Mouse (Mus musculus): Measurements from ENCODE around the gene Lancl2. TPM values are rescaled to one million over a fixed set of nuclear protein-coding genes. Genes with fewer than 3 reads are reported as not detected.
A peak's percentile ranks its signal among the peaks of the same experiment; 100 is the strongest.

Gene Lancl2
- total RNA-seq (2021), result 10 to 100 TPM; 20.2 to 22.2 TPM
- long read RNA-seq, experiment 1, transcript Lancl2-201 (9 exons, 2,509 nt), result major isoform, 8 of 11 reads
- long read RNA-seq, experiment 1, partial matches to known transcripts, result 1 of 11 reads
- long read RNA-seq, experiment 1, other reads (novel, unspliced or antisense), result 1 of 11 reads
- long read RNA-seq, experiment 2, transcript Lancl2-201 (9 exons, 2,509 nt), result major isoform, 9 of 13 reads
- long read RNA-seq, experiment 2, partial matches to known transcripts, result 1 of 13 reads
- long read RNA-seq, experiment 2, other reads (novel, unspliced or antisense), result 3 of 13 reads

DNA sequence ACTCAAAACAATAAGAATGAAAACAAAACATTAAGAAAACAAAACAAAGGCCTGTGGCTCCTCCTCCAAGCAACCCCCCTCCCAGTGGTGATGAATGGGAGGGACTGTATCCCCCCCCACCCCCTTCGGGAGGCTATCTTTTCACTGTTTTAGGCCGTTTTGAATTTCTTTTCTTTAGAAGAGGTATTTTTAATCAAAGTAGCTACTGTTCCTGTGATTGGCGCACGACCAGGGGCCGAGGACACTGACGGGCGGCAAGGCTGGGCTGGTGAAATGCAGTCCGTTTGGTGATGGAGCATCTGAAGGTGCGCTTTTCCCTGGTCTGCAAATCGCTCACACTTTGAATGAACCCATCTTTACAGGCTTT, at the start of gene Lancl2:
Lancl2 (plus strand) TSS at position 165 of the 367 bp plus-strand sequence.
- peak; percentile 52 for DNase-seq

DNA sequence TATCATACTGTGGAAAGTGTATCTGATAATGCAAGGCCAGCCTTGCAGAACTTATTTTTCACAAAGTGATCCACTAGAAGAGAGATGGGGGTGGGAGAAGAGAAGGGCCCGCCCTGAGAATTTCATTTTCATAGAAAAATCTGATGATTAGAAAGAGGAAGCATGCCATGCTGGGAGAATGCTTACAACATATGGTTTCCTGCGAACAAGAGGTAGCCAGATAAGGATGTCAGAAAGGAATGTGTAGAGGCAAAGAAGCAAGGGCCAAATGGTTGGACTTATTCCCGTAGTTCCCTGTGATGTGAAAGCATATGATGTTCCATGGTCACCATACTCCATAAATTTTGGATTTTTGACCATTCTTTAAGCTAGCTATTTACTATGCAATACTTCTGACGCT, 41.0 kb upstream of the Lancl2 start:
- no peak for DNase-seq

DNA sequence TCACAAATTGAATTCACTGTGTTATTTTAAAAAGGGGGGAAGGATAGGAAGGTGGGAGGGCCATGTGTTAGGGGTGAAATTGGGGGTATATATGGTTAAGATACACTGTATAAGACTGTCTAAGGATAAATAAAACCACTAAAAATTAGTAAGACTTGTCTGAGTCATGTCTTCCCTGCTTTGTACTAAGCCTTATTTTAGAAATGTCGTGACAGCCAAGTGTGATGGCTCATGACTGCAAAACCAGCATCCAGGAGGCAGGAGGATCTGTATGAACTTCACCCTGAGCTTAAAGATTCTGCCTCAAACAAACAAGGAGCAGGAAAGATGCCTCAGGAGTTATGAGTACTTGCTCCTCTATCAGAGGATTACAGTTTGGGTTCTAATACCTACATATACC, 18.2 kb upstream of the Lancl2 start:
- no peak for DNase-seq

DNA sequence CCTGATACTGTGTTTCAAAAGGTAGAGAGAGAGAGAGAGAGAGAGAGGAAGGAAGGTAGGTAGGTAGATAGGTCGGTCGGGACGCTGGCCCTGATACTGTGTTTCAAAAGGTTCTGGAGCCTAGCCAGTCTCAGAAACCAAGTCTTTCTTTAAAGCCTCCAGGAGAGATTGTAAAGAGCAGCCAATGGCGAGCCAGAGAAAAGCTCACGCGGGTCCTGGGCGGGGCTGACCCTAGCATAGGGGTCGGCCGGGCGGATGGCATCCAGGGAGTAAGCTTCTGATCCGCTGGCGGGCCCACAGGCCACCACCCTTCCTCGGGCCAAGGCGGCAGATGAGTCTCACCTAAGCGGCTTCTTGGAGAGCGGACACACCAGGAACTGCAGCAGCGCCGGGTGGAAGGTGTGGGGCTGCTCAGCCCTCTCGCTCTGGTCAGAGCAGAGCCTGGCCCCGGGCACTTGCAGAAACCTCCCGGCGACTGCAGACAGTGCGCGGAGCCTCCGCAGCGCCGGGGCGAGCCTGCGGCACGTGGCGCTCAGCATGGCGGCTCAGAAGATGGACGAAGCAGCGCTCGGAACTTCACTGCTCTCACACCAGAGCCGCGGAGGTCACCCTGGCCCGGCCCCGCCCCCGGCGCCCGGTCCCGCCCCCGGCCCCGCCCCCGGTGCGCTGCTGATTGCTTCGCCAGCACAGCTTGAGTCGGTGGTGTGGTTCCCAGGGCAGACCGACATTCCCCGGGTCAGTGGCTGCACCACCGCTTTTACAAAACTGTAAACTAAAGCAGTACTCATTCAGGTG, 10.7 kb upstream of the Lancl2 start, which contains the start of gene Pyurf:
Pyurf (minus strand) TSS at position 612 of the 795 bp plus-strand sequence.
- DNase-seq, result peak; percentile 94

DNA sequence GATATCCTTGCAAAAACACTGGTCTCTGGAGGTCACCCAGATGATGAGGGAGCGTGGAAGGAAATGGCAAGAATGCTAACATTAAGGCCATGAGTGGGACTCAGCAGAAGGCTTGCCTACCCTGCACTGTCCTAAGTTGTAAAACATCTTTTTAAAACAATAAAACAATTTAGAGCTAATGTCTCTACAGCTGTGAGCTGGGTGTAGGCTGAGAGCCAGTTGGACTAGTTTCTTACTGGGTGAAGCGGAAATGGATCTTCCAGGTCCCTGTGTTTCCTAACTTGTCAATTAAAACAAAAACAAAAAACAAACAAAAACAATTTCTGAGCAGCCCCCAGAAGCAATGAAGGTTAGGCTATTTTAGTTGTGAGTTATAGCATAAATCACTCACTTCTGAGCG, 9.2 kb upstream of the Lancl2 start:
- peak; percentile 13 for DNase-seq

DNA sequence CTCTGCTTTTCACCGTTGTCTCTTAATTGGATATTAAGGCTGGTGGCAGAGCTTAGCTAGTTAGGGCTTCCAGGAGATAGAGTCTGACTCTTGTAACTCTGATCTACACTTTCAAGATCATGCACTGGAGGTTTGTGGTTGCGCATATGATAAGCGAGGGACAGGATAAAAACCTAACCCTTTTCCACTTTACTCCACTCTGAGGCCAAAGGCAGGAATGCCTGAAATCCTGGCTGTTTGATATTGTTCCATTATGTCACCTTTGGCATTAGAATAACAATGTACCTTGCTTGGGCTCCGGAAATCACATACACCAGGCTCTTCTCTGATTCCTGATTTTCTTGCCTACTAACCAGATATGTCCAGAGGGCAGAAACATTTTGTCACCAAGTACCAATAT, 654 bp upstream of the Lancl2 start:
- DNase-seq, result no peak

DNA sequence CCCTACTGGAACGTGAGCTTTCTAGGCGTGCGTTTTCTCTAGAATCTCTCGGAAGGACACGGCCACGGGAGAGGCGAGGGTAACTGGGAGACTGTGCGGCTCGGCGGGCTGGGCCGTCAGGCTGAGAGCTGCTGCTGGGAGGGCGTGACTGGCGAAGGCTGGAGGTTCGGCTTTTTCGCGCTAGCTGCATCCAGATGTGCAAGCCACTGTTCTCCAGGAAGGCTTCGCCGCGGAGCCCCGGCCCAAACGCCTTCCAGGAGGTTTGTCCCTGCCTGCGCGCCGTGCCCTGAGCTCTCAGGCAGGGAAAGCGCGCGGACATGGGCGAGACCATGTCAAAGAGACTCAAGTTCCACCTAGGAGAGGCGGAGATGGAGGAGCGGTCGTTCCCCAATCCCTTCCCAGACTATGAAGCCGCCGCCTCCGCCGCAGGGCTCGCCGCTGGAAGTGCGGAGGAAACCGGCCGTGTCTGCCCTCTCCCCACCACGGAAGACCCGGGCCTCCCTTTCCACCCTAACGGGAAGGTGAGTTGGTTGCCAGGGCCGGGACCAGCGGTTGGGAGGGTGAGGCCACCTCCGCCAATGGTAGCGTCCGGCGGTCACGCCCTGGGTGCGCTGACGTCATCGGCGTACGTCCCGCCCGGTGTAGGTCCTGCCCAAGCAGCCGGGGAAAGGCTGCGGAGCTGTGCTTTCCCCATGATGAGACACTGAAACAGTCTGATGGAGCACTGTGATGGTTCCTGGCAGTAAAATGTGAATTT, 581 bp downstream of the Lancl2 start:
- peak; percentile 96 for DNase-seq

DNA sequence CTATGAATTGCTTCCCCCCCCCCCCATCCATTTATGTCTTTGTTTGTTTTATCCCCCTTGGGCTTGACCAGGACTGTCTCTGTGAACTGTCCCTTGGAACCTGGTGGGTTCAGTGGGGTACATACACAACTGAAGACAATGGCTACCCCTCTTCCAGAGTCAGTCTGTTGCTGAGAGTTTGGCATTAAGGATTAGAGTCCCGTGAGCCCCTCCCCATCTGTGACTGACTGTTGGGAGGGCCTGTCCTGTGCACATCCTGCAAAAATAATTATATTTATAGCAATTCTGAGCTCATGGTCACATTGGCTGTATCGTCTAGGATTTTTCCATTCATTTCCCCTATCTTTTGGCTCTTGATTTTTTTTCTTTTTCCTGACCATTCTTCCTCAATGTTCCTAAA, 1.4 kb downstream of the Lancl2 start:
- peak; percentile 10 for DNase-seq

DNA sequence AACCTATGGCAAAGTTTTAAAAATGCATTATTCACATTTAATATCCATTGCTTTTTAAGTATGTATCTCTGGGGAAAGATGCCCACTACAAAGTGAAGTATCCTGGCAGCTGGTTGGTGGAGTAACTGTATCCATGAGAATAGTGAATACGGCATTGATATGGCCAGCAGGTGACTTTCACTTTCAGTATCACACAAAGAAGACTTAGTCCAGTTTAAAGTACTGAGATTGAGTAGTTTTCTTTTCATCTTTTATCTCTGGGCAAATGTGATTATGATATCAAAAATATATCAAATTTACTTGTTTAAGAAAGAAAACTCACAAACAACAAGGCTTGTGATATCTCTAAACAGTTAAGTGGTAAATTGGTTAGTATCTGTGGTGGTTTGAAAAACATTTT, 4.4 kb downstream of the Lancl2 start:
- no peak for DNase-seq

DNA sequence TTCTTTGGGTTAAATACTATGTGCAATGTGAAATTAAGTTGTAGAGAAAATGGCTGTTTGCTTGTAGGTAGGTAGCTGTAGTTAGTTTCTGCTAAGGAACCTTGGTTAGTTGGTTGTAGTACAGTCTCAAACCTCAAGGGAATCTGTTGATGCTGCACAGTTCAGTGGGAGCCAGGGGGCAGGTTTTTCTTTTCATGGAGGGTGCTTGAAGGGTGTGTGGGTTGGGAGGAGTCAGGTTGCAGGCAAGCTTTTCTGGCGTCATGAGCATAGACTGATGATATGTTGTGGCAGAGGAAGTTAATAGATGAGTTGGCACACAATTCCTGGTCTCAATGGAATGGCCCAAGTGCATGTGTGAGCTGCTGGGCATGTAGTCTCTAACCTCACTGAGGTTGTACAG, 9.4 kb downstream of the Lancl2 start:
- no peak for DNase-seq

DNA sequence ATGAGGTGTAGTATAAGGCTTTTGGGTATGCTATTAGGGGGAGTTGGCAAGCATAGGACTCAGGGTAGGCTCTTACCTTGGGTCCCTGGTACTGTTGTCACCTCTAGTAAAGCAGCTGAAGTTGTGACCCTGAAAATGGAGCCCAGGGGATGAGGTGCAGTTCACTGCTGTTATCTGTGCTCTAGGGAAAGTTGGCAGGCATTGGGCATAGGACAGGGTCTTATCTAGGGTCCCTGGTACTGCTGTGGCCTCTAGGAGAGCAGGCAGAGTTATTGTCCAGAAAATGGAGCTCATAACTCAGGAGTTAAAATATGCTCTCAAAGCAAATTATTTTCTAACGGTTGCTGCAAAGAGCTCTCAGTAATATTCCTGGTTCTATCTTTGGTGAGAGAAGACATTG, 19.0 kb downstream of the Lancl2 start:
- no peak for DNase-seq

DNA sequence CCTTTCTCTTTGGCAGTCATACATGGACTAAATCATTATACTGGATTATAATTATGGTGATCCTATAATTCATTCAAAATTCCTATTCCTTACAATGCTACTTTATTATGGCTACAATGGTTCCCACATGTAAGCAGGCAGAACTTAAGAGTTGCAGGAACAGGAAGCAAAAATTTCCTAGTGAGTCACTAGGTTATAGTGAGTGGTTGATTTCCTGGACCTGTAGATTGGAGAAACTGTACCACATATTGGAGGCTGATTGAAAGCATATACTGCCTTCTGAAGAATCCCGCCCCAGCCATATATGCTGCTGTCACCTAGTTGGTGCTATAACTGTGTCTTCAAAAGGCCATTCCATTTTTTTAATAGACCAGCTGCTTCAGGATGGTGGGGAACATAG, 40.4 kb downstream of the Lancl2 start:
- no peak for DNase-seq

DNA sequence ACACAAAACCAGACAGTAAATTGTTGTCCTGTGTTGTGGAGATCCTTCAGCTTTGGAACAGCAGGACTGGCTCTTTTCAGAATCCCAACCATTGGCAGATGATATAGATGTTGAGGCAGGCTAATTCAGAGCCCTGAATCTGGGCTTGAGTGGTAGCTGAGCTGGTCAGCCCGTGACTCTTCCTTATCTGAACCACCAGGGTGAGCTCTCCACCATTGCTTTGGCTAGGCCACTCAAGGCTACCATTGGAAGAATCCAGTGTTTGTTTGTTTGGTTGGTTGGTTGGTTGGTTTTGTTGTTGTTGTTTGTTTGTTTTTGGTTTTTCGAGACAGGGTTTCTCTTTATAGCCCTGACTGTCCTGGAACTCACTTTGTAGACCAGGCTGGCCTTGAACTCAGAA, 41.0 kb downstream of the Lancl2 start:
- peak; percentile 31 for DNase-seq

DNA sequence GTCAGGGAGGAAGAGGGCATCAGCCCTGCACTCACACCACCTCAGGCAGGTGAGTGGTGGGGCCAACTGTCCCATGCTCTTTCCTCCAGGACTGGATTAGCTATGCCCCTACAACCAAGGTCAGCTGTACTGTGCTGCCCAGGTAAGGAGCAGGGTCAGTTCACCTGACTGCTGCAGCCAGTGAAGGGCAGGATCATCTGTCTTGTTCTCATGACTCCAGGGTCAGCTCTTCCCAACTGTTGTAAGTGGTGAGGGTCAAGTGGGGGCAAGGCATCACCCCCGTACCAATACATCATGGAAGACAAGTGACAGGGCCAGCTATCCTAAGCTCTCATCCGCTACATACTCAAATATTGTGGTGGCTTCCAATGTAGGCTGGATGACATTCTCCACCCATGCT, 41.8 kb downstream of the Lancl2 start:
- DNase-seq, result no peak

DNA sequence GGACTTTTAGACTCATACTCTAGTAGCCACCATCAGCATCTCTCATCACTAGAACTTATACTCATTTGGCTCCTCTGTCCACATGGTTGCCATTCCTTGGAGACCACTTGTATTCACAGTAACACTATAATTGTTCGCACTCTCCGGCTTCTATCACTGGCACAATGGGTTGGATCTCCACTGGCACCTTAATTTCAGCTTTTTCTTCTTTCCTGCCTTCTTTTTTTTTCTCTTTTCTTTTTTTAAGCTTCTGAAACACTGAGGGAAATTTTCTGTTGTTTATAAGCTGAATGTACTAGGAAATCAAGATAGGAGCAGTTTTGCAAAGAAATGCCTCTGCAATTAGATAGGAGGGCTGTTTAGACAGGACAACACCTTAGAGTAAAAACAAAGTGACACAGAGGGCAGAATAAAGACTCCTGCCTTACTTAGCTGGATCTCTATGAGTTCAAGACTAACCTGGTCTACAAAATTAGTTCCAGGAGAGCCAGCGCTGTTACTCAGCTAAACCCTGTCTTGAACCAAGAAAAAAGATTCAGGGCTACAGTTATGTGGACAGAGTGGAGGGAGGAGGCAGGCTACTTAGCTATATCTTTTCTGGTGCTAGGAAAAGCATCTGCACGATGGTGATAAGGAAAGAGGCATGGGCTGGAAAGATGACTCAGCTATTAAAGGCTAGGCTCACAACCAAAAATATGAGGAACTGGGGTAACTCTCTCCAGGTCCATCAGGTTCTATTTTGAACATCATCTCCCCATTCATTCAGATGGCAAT, 42.8 kb downstream of the Lancl2 start:
- no peak for DNase-seq

DNA sequence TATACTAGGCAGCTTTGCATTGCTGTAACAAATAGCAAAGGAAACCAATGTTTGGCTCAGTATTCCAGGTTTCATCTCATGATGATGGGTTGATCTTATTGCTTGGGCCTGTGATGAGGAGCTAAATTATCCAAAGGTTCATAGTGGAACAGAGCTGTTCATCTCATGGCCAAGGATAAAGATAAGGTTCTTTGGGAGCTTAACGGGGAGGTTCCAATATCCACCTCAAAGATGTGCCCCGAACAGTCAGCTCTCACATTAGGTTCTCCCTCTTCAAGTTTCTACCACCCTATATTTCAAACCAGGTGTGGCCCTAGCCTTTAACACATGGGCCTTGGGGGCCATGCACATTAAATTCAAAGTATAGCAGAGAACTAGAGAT, 43.4 kb downstream of the Lancl2 start:
- DNase-seq, result no peak

DNA sequence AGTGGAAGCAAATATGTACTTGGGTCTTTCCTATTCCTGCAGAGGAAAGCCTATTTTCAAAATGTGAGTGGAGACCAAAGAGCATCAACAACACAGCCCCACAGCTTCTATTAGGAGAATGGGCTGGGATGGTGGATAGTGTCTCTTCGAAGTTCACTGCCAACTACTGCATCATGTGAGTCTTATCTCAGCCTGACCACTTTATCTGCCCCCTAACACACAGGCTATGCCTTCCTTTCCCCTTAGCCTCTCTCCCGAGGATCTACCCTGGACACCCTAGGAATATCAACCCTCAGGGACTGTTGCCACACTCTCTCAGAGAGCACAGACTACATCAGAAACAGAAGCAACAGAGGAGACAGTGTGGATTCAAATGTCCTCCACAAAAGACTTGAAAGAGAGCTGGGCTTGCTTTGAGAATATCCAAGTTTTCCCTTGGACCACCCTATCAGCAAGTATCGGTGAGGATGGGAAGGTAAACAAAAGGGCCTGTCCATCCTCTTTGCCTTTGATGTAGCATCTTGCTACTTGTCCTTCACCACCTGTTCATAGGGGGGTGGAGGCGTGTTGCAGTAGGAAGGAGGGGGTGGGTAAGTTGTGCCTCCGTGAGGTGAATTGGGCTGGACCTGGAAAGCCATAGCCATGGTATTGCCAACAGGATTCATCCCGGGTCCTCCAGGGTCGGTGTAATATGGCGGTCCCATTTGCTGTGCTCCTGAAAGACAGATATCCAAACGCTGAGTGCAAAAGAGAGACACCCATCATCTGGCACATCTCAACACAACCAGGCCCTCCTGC, 51.8 kb downstream of the Lancl2 start:
- no peak for DNase-seq

DNA sequence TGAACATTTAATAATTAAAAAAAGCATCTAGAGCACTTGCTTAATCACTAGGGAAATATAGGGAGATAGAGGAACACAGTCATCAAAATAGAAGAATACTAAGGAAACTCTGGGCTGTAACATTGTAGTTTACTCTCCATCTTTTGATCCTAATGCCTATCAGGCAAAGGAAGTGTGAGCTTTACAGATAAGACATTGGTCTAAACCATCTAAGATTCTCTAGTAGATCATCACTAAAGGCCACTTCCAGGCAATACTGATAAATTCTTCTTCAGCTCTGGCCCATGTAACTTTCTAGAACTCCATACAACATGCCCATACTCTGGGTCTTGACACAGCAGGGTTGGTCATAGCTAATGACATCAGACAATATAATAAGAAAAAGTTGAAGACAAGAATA, 60.7 kb downstream of the Lancl2 start:
- no peak for DNase-seq

DNA sequence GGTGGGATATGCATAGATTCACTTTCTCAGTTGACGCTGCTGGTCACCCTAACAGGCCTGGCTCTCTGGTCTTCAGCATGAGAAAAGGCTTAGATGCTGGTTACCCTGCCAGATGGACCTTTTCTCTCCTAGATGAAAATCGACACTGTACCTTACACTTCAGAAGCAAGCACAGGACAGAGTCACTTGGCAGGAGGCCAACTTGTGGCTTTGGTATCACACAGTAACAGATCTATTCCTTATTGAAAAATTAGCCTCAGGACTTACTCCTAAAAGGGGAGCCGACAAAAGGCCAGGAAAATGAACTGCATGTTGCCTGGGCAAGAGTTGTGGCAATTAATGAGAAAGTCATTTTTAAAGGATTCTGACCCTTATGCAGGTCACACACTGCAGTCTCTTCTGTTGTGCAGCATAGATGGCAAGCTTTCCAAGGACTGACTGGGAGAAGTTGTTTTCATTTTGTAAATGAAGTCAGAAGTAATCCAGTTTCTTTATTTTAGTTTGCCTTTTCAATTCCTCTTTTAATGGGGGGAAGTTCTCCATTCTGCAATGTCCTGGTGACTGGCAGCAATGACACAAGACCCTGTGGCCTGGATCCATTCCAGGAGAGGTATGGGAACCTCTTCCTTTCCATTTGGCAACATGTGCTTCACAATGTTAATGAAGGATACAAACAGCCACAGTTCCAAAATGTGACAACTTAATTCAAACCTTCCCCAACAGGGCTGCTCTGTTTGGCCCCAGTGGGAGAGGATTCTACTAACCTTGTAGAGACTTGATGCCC, 62.9 kb downstream of the Lancl2 start:
- DNase-seq, result peak; percentile 4

DNA sequence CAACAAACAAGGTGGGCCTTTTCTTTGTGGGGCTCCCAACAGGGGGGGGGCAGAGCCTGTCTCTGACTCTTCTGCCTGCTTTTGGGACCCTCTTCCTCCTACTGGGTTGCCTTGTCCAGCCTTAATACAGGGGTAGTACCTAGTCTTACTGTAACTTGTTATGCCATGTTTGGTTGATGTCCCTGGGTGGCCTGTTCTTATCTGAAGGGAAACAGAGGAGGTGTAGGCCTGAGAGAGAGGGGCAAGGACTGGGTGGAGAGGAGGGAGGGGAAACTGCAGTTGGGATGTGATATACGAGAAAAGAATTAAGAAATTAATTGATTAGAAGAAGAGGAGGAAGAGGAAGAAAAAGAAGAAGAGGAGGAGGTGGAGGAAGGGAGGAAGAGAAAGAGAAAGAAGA, 63.9 kb downstream of the Lancl2 start:
- no peak for DNase-seq

All from adrenal gland, postnatal 10 days (tissue).